ENCODE assay signal across 8 mouse cellular contexts in the genomic region with DNA sequence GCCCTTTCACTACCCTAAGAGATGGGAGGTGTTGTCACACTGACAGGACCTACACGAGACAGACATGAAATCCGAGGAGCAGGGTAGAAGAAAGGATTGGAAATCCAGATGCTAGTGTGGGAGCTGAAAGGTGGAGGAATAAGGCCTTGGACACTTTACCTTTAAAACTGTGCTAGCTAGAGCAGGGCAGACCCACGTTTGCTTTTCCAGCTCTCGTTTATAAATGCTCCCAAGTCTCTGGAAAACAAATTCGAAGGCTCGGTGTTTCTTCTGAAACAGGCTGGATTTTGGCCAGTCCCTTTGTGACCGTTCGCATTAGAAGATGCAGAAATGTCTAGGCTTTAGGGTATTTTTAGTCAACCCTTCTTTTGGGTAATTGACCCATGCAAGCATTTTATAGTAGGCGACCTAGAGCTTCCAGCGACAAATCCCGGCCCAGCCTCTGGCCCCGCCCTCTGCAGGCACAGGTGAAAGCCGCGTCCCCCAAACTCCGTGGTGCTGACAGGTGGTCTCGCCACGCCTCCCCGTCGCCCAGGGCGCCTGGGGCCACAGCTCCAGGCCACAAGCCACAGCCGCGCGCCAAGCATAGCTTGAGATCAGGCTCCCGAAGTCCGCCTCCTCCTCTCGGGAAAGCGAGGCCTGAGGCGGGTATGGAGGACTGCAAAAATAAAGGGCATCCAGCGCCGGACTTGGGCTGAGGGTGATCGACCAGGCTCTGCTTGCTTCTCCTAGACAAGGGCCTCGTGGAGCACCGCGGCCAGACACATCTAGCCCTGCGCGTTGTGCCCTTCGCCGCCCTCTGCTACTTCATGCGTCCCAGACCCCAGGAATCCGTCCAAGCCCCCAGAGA. TPM values are rescaled to one million over a fixed set of nuclear protein-coding genes. Genes with fewer than 3 reads are reported as not detected.
DNase-seq lines count a peak whose midpoint lies in the region; ATAC-seq lines count a peak whose summit lies in the region.

No protein-coding gene starts in this region.

- peak; percentile 2 for DNase-seq in retina, embryonic 14.5 days (ENCODE audit: low spot score)
- DNase-seq in retina, postnatal 1 day, result no peak
- peak; percentile 44 to 69 for DNase-seq in cerebellum, adult 18-20 months
- peak; percentile 45 for DNase-seq in forebrain, embryonic 14.5 days (ENCODE audit: low spot score)
- no peak for DNase-seq in hindbrain, embryonic 14.5 days (ENCODE audit: low spot score)
- DNase-seq in liver, result peak; percentile 9
- DNase-seq in ovary, postnatal 14 days (ENCODE audit: low spot score), result peak; percentile 4
- no peak for DNase-seq in layer of hippocampus, adult 11-12 months (ENCODE audit: low spot score)

- WGBS in forebrain, embryonic 14.5 days, result 3% methylated on average over 40 of the region's 40 CpGs
- WGBS in hindbrain, embryonic 14.5 days, result 5% methylated on average over 40 of the region's 40 CpGs

- ATAC-seq in forebrain, embryonic 14.5 days, result 0 out of 2 replicates have a peak, but pooled peaks have one; percentile 0
- peak; percentile 15; the same call in 1 of the 2 replicates for ATAC-seq in hindbrain, embryonic 14.5 days (ENCODE audit: low FRiP score)

- peak overlapping the region; percentile 97 for H3K4me2 ChIP-seq in forebrain, embryonic 14.5 days (ENCODE audit: low read length)
- H3K4me2 ChIP-seq in hindbrain, embryonic 14.5 days (replicated peaks), result peak overlapping the region; percentile 90

- peak overlapping the region; percentile 60 for H3K4me3 ChIP-seq in forebrain, embryonic 14.5 days (ENCODE audit: low read depth, low read length)
- peak overlapping the region; percentile 59 for H3K4me3 ChIP-seq in hindbrain, embryonic 14.5 days (replicated peaks; ENCODE audit: low read length)

- H3K9ac ChIP-seq in forebrain, embryonic 14.5 days (ENCODE audit: low read length), result peak overlapping the region; percentile 70
- peak overlapping the region; percentile 72 for H3K9ac ChIP-seq in hindbrain, embryonic 14.5 days

- H3K4me1 ChIP-seq in forebrain, embryonic 14.5 days (ENCODE audit: control insufficient read depth, insufficient read depth, low read length), result peaks cover 10% of the 10 kb centered on the region
- H3K4me1 ChIP-seq in hindbrain, embryonic 14.5 days (replicated peaks; ENCODE audit: control insufficient read depth, insufficient read depth, low read length), result peaks cover 16% of the 10 kb centered on the region

- no peaks in the 10 kb centered on the region for H3K27me3 ChIP-seq in forebrain, embryonic 14.5 days (replicated peaks; ENCODE audit: control insufficient read depth, insufficient read depth, low read length)
- H3K27me3 ChIP-seq in hindbrain, embryonic 14.5 days (ENCODE audit: control insufficient read depth, insufficient read depth, low read length), result peaks cover 16% of the 10 kb centered on the region

- peak overlapping the region; percentile 14; the same call in 1 of the 2 replicates for H3K27ac ChIP-seq in forebrain, embryonic 14.5 days (ENCODE audit: low read depth, low read length)
- H3K27ac ChIP-seq in hindbrain, embryonic 14.5 days, result no peak overlapping the region

- H3K36me3 ChIP-seq in forebrain, embryonic 14.5 days (ENCODE audit: control insufficient read depth, insufficient read depth, low read length), result no peaks in the 10 kb centered on the region
- H3K36me3 ChIP-seq in hindbrain, embryonic 14.5 days (replicated peaks; ENCODE audit: control insufficient read depth, insufficient read depth), result no peaks in the 10 kb centered on the region

- H3K9me3 ChIP-seq in forebrain, embryonic 14.5 days (replicated peaks; ENCODE audit: control insufficient read depth, low read length), result no peaks in the 10 kb centered on the region
- H3K9me3 ChIP-seq in hindbrain, embryonic 14.5 days (ENCODE audit: control insufficient read depth, low read length), result no peaks in the 10 kb centered on the region

RNA-seq across cellular contexts. Expression of a gene that starts 0.8 kb away (rescaled TPM):
- 3.6 and 4.4 TPM in 2 replicates for polyA plus RNA-seq in forebrain, embryonic 14.5 days (2014; fragmentation: Nextera tagmentation; extraction: Ambion mirVana)
- polyA plus RNA-seq in hindbrain, embryonic 14.5 days (2014; fragmentation: Nextera tagmentation; extraction: Ambion mirVana), result 2.9 and 3.1 TPM in 2 replicates

RNA-seq across cellular contexts. Expression of a gene that starts 49.9 kb away (rescaled TPM):
- polyA plus RNA-seq in forebrain, embryonic 14.5 days (2014; fragmentation: Nextera tagmentation; extraction: Ambion mirVana), result 20.3 and 22.5 TPM in 2 replicates
- 21.3 and 22.1 TPM in 2 replicates for polyA plus RNA-seq in hindbrain, embryonic 14.5 days (2014; fragmentation: Nextera tagmentation; extraction: Ambion mirVana)

RNA-seq across cellular contexts. Expression of a gene that starts 59.8 kb away (rescaled TPM):
- polyA plus RNA-seq in forebrain, embryonic 14.5 days (2014; fragmentation: Nextera tagmentation; extraction: Ambion mirVana), result 107 and 137 TPM in 2 replicates
- polyA plus RNA-seq in hindbrain, embryonic 14.5 days (2014; fragmentation: Nextera tagmentation; extraction: Ambion mirVana), result 149 and 166 TPM in 2 replicates

Comparison
In these comparisons a context has a peak if more than half of its experiments do, and no peak if none do; other contexts are left out.
1. DNase-seq: peak in retina, embryonic 14.5 days (single experiment), cerebellum, adult 18-20 months (2 of 2), forebrain, embryonic 14.5 days (single experiment), liver (single experiment) and ovary, postnatal 14 days (single experiment); none in retina, postnatal 1 day (single experiment), hindbrain, embryonic 14.5 days (single experiment) and layer of hippocampus, adult 11-12 months (single experiment).